Mouse (Mus musculus): ENCODE measurements around the gene B3gnt2. TPM values are rescaled to one million over a fixed set of nuclear protein-coding genes. Genes with fewer than 3 reads are reported as not detected.
A peak's percentile ranks its signal among the peaks of the same experiment; 100 is the strongest.

Gene B3gnt2
- polyA plus RNA-seq, 1 experiment from 2014 or later, result 3.4 TPM

- WGBS, result 84% methylated on average over 7 of the region's 7 CpGs
- H3K4me1 ChIP-seq, result peaks cover 10% of the 10 kb centered on the region
- no peak for DNase-seq (ENCODE audit: low spot score)
- no peak overlapping the region for H3K27ac ChIP-seq (replicated peaks)
- H3K9me3 ChIP-seq, result no peaks in the 10 kb centered on the region
- no peaks in the 10 kb centered on the region for H3K36me3 ChIP-seq (replicated peaks)
- no peak overlapping the region for H3K4me3 ChIP-seq
- peaks cover 43% of the 10 kb centered on the region for H3K27me3 ChIP-seq (replicated peaks; ENCODE audit: low read depth, poor library complexity, severe bottlenecking)
Observed at GRCm38 (mm10) chr11:22865635-22866246, 5.0 kb upstream of the B3gnt2 start.

- Histone ChIP-seq H3K27me3 (replicated peaks; ENCODE audit: low read depth, poor library complexity, severe bottlenecking) (peaks cover 54% of the 10 kb centered on the region), H3K4me1 (peaks cover 20% of the 10 kb centered on the region), H3K9me3 (no peaks in the 10 kb centered on the region), H3K36me3 (replicated peaks) (no peaks in the 10 kb centered on the region), H3K27ac (replicated peaks) (no peak overlapping the region), H3K4me3 (no peak overlapping the region)
- whole genome bisulfite sequencing, result 37% methylated on average over 8 of the region's 8 CpGs
- peak; percentile 18 for DNase-seq (ENCODE audit: low spot score)
Observed at GRCm38 (mm10) chr11:22864305-22865060, 3.7 kb upstream of the B3gnt2 start.

GRCm38 (mm10) chr11:22863581-22863980 is 2.8 kb upstream of the B3gnt2 start:
- H3K36me3 ChIP-seq (replicated peaks), result no peaks in the 10 kb centered on the region
- peaks cover 63% of the 10 kb centered on the region for H3K27me3 ChIP-seq (replicated peaks; ENCODE audit: low read depth, poor library complexity, severe bottlenecking)
- no peak for DNase-seq (ENCODE audit: low spot score)
- H3K4me1 ChIP-seq, result peaks cover 24% of the 10 kb centered on the region
- H3K27ac ChIP-seq (replicated peaks), result no peak overlapping the region
- no peaks in the 10 kb centered on the region for H3K9me3 ChIP-seq
- 40% methylated on average over 4 of the region's 4 CpGs for WGBS
- H3K4me3 ChIP-seq, result no peak overlapping the region

- Histone ChIP-seq H3K9me3 (no peaks in the 10 kb centered on the region), H3K4me1 (peaks cover 32% of the 10 kb centered on the region), H3K27ac (replicated peaks) (no peak overlapping the region), H3K36me3 (replicated peaks) (no peaks in the 10 kb centered on the region), H3K27me3 (replicated peaks; ENCODE audit: low read depth, poor library complexity, severe bottlenecking) (peaks cover 86% of the 10 kb centered on the region), H3K4me3 (no peak overlapping the region)
- WGBS, result 63% methylated on average over 4 of the region's 4 CpGs
- no peak for DNase-seq (ENCODE audit: low spot score)
Observed at GRCm38 (mm10) chr11:22861315-22861714, 554 bp upstream of the B3gnt2 start.

- WGBS, result under 1% methylated on average over 55 of the region's 55 CpGs
- Histone ChIP-seq H3K27ac (replicated peaks) (peak overlapping the region; percentile 79), H3K4me3 (peak overlapping the region; percentile 75), H3K4me1 (peaks cover 29% of the 10 kb centered on the region), H3K27me3 (replicated peaks; ENCODE audit: low read depth, poor library complexity, severe bottlenecking) (peaks cover 91% of the 10 kb centered on the region), H3K36me3 (replicated peaks) (no peaks in the 10 kb centered on the region), H3K9me3 (no peaks in the 10 kb centered on the region)
- peak; percentile 93 for DNase-seq (ENCODE audit: low spot score)
Observed at GRCm38 (mm10) chr11:22859633-22860334, 977 bp downstream of the B3gnt2 start.

- H3K27me3 ChIP-seq (replicated peaks; ENCODE audit: low read depth, poor library complexity, severe bottlenecking), result peaks cover 86% of the 10 kb centered on the region
Observed at GRCm38 (mm10) chr11:22859301-22859632, 1.5 kb downstream of the B3gnt2 start.

GRCm38 (mm10) chr11:22858441-22859300 is 2.1 kb downstream of the B3gnt2 start:
- Histone ChIP-seq H3K9me3 (no peaks in the 10 kb centered on the region), H3K27ac (replicated peaks) (peak overlapping the region; percentile 79), H3K4me1 (peaks cover 22% of the 10 kb centered on the region), H3K27me3 (replicated peaks; ENCODE audit: low read depth, poor library complexity, severe bottlenecking) (peaks cover 80% of the 10 kb centered on the region), H3K4me3 (peak overlapping the region; percentile 75), H3K36me3 (replicated peaks) (no peaks in the 10 kb centered on the region)
- DNase-seq (ENCODE audit: low spot score), result no peak
- 1% methylated on average over 50 of the region's 50 CpGs for WGBS

More at GRCm38 (mm10) chr11:22859301-22859632, 1.5 kb downstream of the B3gnt2 start:
- H3K36me3 ChIP-seq (replicated peaks), result no peaks in the 10 kb centered on the region
- under 1% methylated on average over 41 of the region's 41 CpGs for WGBS
- H3K4me1 ChIP-seq, result peaks cover 23% of the 10 kb centered on the region
- peak overlapping the region; percentile 79 for H3K27ac ChIP-seq (replicated peaks)
- DNase-seq (ENCODE audit: low spot score), result no peak
- H3K4me3 ChIP-seq, result peak overlapping the region; percentile 75
- no peaks in the 10 kb centered on the region for H3K9me3 ChIP-seq

- DNase-seq (ENCODE audit: low spot score), result peak; percentile 44
- H3K27ac ChIP-seq (replicated peaks), result no peak overlapping the region
- H3K36me3 ChIP-seq (replicated peaks), result no peaks in the 10 kb centered on the region
- peaks cover 24% of the 10 kb centered on the region for H3K4me1 ChIP-seq
- 14% methylated on average over 25 of the region's 25 CpGs for WGBS
- H3K9me3 ChIP-seq, result no peaks in the 10 kb centered on the region
- peaks cover 72% of the 10 kb centered on the region for H3K27me3 ChIP-seq (replicated peaks; ENCODE audit: low read depth, poor library complexity, severe bottlenecking)
- peak overlapping the region; percentile 75 for H3K4me3 ChIP-seq
Observed at GRCm38 (mm10) chr11:22857705-22858440, 2.9 kb downstream of the B3gnt2 start.

- H3K27me3 ChIP-seq (replicated peaks; ENCODE audit: low read depth, poor library complexity, severe bottlenecking), result peaks cover 67% of the 10 kb centered on the region
- no peaks in the 10 kb centered on the region for H3K9me3 ChIP-seq
- WGBS, result 79% methylated on average over 5 of the region's 5 CpGs
- DNase-seq (ENCODE audit: low spot score), result no peak
- H3K4me3 ChIP-seq, result no peak overlapping the region
- H3K36me3 ChIP-seq (replicated peaks), result no peaks in the 10 kb centered on the region
- H3K4me1 ChIP-seq, result peaks cover 28% of the 10 kb centered on the region
- H3K27ac ChIP-seq (replicated peaks), result no peak overlapping the region
Observed at GRCm38 (mm10) chr11:22857106-22857704, 3.6 kb downstream of the B3gnt2 start.

GRCm38 (mm10) chr11:22856371-22856965 is 4.3 kb downstream of the B3gnt2 start:
- no peak overlapping the region for H3K27ac ChIP-seq (replicated peaks)

GRCm38 (mm10) chr11:22854571-22854970 is 6.2 kb downstream of the B3gnt2 start:
- no peak for DNase-seq (ENCODE audit: low spot score)

More at GRCm38 (mm10) chr11:22856371-22856965, 4.3 kb downstream of the B3gnt2 start:
- DNase-seq (ENCODE audit: low spot score), result no peak
- H3K36me3 ChIP-seq (replicated peaks), result no peaks in the 10 kb centered on the region
- no peaks in the 10 kb centered on the region for H3K9me3 ChIP-seq
- H3K4me3 ChIP-seq, result no peak overlapping the region
- 78% methylated on average over 3 of the region's 3 CpGs for WGBS
- H3K4me1 ChIP-seq, result peaks cover 28% of the 10 kb centered on the region
- H3K27me3 ChIP-seq (replicated peaks; ENCODE audit: low read depth, poor library complexity, severe bottlenecking), result peaks cover 60% of the 10 kb centered on the region

More at GRCm38 (mm10) chr11:22854571-22854970, 6.2 kb downstream of the B3gnt2 start:
- no peaks in the 10 kb centered on the region for H3K36me3 ChIP-seq (replicated peaks)
- H3K9me3 ChIP-seq, result no peaks in the 10 kb centered on the region
- peaks cover 18% of the 10 kb centered on the region for H3K4me1 ChIP-seq
- H3K27me3 ChIP-seq (replicated peaks; ENCODE audit: low read depth, poor library complexity, severe bottlenecking), result peaks cover 41% of the 10 kb centered on the region
- 86% methylated on average over 4 of the region's 4 CpGs for WGBS
- H3K27ac ChIP-seq (replicated peaks), result no peak overlapping the region
- no peak overlapping the region for H3K4me3 ChIP-seq
